Mouse (Mus musculus): ENCODE results near the gene BC037034. TPM values are rescaled to one million over a fixed set of nuclear protein-coding genes. Genes with fewer than 3 reads are reported as not detected.

The BC037034 gene
- polyA plus RNA-seq, 1 experiment, result 6.7 TPM

- H3K27me3 ChIP-seq (ENCODE audit: control insufficient read depth, insufficient read depth, insufficient read length), result peaks cover 25% of the 10 kb centered on the region
- H3K4me3 ChIP-seq, result no peak within 1 kb of the TSS
- H3K4me2 ChIP-seq (ENCODE audit: low read depth), result no peak within 1 kb of the TSS
- H3K79me2 ChIP-seq (ENCODE audit: control insufficient read depth, insufficient read depth), result no peaks in the 10 kb centered on the region
- TF ChIP-seq POLR2A (IDR thresholded peaks at IDR 0.05; ENCODE audit: insufficient read length, low read depth), result no peak
- no peak for TF ChIP-seq REST (IDR thresholded peaks at IDR 0.05; ENCODE audit: insufficient read depth, insufficient read length)
- no peak for TF ChIP-seq USF1 (IDR thresholded peaks at IDR 0.05; ENCODE audit: low read depth)
- TF ChIP-seq TCF12 (IDR thresholded peaks at IDR 0.05; ENCODE audit: insufficient read depth, poor library complexity, severe bottlenecking), result no peak
- TF ChIP-seq POLR2AphosphoS2 (IDR thresholded peaks at IDR 0.05; ENCODE audit: insufficient read length, low read depth), result no peak
- no peak for TF ChIP-seq CEBPB (IDR thresholded peaks at IDR 0.05; ENCODE audit: insufficient read depth, poor library complexity, severe bottlenecking)
- TF ChIP-seq SRF (IDR thresholded peaks at IDR 0.05; ENCODE audit: control insufficient read depth, insufficient read length, low read depth), result no peak
- H3K36me3 ChIP-seq (ENCODE audit: control insufficient read depth, insufficient read depth), result no peaks in the 10 kb centered on the region
- no peak within 1 kb of the TSS for H3ac ChIP-seq (ENCODE audit: control insufficient read depth, insufficient read length)
Measured at GRCm38 (mm10) chr5:138272409-138272923, 8.6 kb upstream of the BC037034 start, which contains the start of gene Gal3st4. TSS of gene Gal3st4 (minus strand) at chr5:138272840.

GRCm38 (mm10) chr5:138271232-138271631 is 7.4 kb upstream of the BC037034 start:
- no peaks in the 10 kb centered on the region for H3K79me2 ChIP-seq (ENCODE audit: control insufficient read depth, insufficient read depth)
- no peak overlapping the region for H3K4me3 ChIP-seq
- no peaks in the 10 kb centered on the region for H3K36me3 ChIP-seq (ENCODE audit: control insufficient read depth, insufficient read depth)
- TF ChIP-seq MYOG (IDR thresholded peaks at IDR 0.05; ENCODE audit: control insufficient read depth in 1 of 3, insufficient read depth in 1 of 3, insufficient read length in 2 of 3, low read depth in 2 of 3) (no peak), CEBPB (IDR thresholded peaks at IDR 0.05; ENCODE audit: insufficient read depth, poor library complexity, severe bottlenecking) (no peak), REST (IDR thresholded peaks at IDR 0.05; ENCODE audit: insufficient read depth, insufficient read length) (no peak), TCF3 (IDR thresholded peaks at IDR 0.05; ENCODE audit: insufficient read length, low read depth) (no peak), TCF12 (IDR thresholded peaks at IDR 0.05; ENCODE audit: insufficient read depth, poor library complexity, severe bottlenecking) (no peak), USF1 (IDR thresholded peaks at IDR 0.05; ENCODE audit: low read depth) (no peak), MAX (IDR thresholded peaks at IDR 0.05; ENCODE audit: low read depth) (no peak), POLR2A (IDR thresholded peaks at IDR 0.05; ENCODE audit: insufficient read length, low read depth) (no peak), SRF (IDR thresholded peaks at IDR 0.05; ENCODE audit: control insufficient read depth, insufficient read length, low read depth) (no peak), E2F4 (IDR thresholded peaks at IDR 0.05; ENCODE audit: insufficient read depth) (no peak), MYOD1 (IDR thresholded peaks at IDR 0.05; ENCODE audit: control insufficient read depth in 1 of 3, insufficient read length in 2 of 3, low read depth in 2 of 3) (no peak), POLR2AphosphoS2 (IDR thresholded peaks at IDR 0.05; ENCODE audit: insufficient read length, low read depth) (no peak)
- H3K4me2 ChIP-seq (ENCODE audit: low read depth), result no peak overlapping the region
- H3ac ChIP-seq (ENCODE audit: control insufficient read depth, insufficient read length), result no peak overlapping the region
- peaks cover 25% of the 10 kb centered on the region for H3K27me3 ChIP-seq (ENCODE audit: control insufficient read depth, insufficient read depth, insufficient read length)

- peaks cover 25% of the 10 kb centered on the region for H3K27me3 ChIP-seq (ENCODE audit: control insufficient read depth, insufficient read depth, insufficient read length)
- peaks cover 7% of the 10 kb centered on the region for H3K79me2 ChIP-seq (ENCODE audit: control insufficient read depth, insufficient read depth)
- TF ChIP-seq POLR2AphosphoS2 (IDR thresholded peaks at IDR 0.05; ENCODE audit: insufficient read length, low read depth) (no peak), CEBPB (IDR thresholded peaks at IDR 0.05; ENCODE audit: insufficient read depth, poor library complexity, severe bottlenecking) (no peak), E2F4 (IDR thresholded peaks at IDR 0.05; ENCODE audit: insufficient read depth) (no peak), POLR2A (IDR thresholded peaks at IDR 0.05; ENCODE audit: insufficient read length, low read depth) (no peak), TCF3 (IDR thresholded peaks at IDR 0.05; ENCODE audit: insufficient read length, low read depth) (no peak), MAX (IDR thresholded peaks at IDR 0.05; ENCODE audit: low read depth) (no peak), MYOG (IDR thresholded peaks at IDR 0.05; ENCODE audit: control insufficient read depth in 1 of 3, insufficient read depth in 1 of 3, insufficient read length in 2 of 3, low read depth in 2 of 3) (no peak), SRF (IDR thresholded peaks at IDR 0.05; ENCODE audit: control insufficient read depth, insufficient read length, low read depth) (no peak), MYOD1 (IDR thresholded peaks at IDR 0.05; ENCODE audit: control insufficient read depth in 1 of 3, insufficient read length in 2 of 3, low read depth in 2 of 3) (no peak), REST (IDR thresholded peaks at IDR 0.05; ENCODE audit: insufficient read depth, insufficient read length) (no peak), TCF12 (IDR thresholded peaks at IDR 0.05; ENCODE audit: insufficient read depth, poor library complexity, severe bottlenecking) (no peak), USF1 (IDR thresholded peaks at IDR 0.05; ENCODE audit: low read depth) (no peak)
- H3ac ChIP-seq (ENCODE audit: control insufficient read depth, insufficient read length), result no peak overlapping the region
- no peak overlapping the region for H3K4me3 ChIP-seq
- H3K36me3 ChIP-seq (ENCODE audit: control insufficient read depth, insufficient read depth), result no peaks in the 10 kb centered on the region
- H3K4me2 ChIP-seq (ENCODE audit: low read depth), result no peak overlapping the region
Measured at GRCm38 (mm10) chr5:138268980-138269379, 5.1 kb upstream of the BC037034 start.

DNA sequence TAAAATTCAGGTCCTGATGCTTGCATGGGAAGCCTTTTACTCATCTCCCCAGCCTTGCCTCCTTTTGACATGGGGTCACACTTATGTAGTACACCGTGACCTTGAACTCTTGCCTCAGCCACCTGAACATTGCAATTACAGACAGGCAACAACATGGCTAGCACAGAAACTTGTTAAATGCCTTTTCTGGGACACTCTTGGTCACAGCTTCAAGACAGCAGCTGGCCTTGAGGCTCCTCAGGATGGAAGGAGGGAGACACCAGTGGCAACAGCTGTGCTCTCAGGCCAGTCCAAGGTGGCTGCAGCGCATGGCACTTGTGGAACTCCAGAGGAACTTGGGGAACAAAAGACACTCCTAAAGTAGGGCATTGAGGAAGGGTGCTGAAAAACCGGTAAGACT is 3.3 kb upstream of the BC037034 start:
- no peak for TF ChIP-seq POLR2A (IDR thresholded peaks at IDR 0.05; ENCODE audit: insufficient read length, low read depth)
- TF ChIP-seq SRF (IDR thresholded peaks at IDR 0.05; ENCODE audit: control insufficient read depth, insufficient read length, low read depth), result no peak
- no peak for TF ChIP-seq REST (IDR thresholded peaks at IDR 0.05; ENCODE audit: insufficient read depth, insufficient read length)
- no peak for TF ChIP-seq MYOG (IDR thresholded peaks at IDR 0.05; ENCODE audit: control insufficient read depth in 1 of 3, insufficient read depth in 1 of 3, insufficient read length in 2 of 3, low read depth in 2 of 3)
- no peak for TF ChIP-seq POLR2AphosphoS2 (IDR thresholded peaks at IDR 0.05; ENCODE audit: insufficient read length, low read depth)
- no peak for TF ChIP-seq MYOD1 (IDR thresholded peaks at IDR 0.05; ENCODE audit: control insufficient read depth in 1 of 3, insufficient read length in 2 of 3, low read depth in 2 of 3)
- no peak for TF ChIP-seq E2F4 (IDR thresholded peaks at IDR 0.05; ENCODE audit: insufficient read depth)
- no peak for TF ChIP-seq TCF3 (IDR thresholded peaks at IDR 0.05; ENCODE audit: insufficient read length, low read depth)
- no peak for TF ChIP-seq CEBPB (IDR thresholded peaks at IDR 0.05; ENCODE audit: insufficient read depth, poor library complexity, severe bottlenecking)
- TF ChIP-seq MAX (IDR thresholded peaks at IDR 0.05; ENCODE audit: low read depth), result no peak
- TF ChIP-seq TCF12 (IDR thresholded peaks at IDR 0.05; ENCODE audit: insufficient read depth, poor library complexity, severe bottlenecking), result no peak
- TF ChIP-seq USF1 (IDR thresholded peaks at IDR 0.05; ENCODE audit: low read depth), result no peak
- H3K4me3 ChIP-seq, result no peak overlapping the region
- no peak overlapping the region for H3ac ChIP-seq (ENCODE audit: control insufficient read depth, insufficient read length)
- peaks cover 8% of the 10 kb centered on the region for H3K79me2 ChIP-seq (ENCODE audit: control insufficient read depth, insufficient read depth)
- no peaks in the 10 kb centered on the region for H3K36me3 ChIP-seq (ENCODE audit: control insufficient read depth, insufficient read depth)
- H3K27me3 ChIP-seq (ENCODE audit: control insufficient read depth, insufficient read depth, insufficient read length), result peaks cover 13% of the 10 kb centered on the region
- no peak overlapping the region for H3K4me2 ChIP-seq (ENCODE audit: low read depth)
